Mouse (Mus musculus): ENCODE measurements around the gene Tut4. TPM values are rescaled to one million over a fixed set of nuclear protein-coding genes. Genes with fewer than 3 reads are reported as not detected.

Gene Tut4
- polyA plus RNA-seq, 2 experiments = 11.7 to 29.7 TPM

GRCm38 (mm10) chr4:108458201-108458741 is 955 bp upstream of the Tut4 start:
- DNase-seq (ENCODE audit: low read depth in 3 of 3, low spot score in 3 of 3) (no peak), ATAC-seq (ENCODE audit: insufficient read depth) (no peak)
- H3K4me1 ChIP-seq (replicated peaks; ENCODE audit: control insufficient read depth in 2 of 2, insufficient read depth in 2 of 2, low read length in 1 of 2) = peaks cover 9 to 23% of the 10 kb centered on the region in 2 experiments
- no peaks in the 10 kb centered on the region for H3K27me3 ChIP-seq (ENCODE audit: control insufficient read depth, insufficient read depth, low read length)
- no peak for TF ChIP-seq CTCF (IDR thresholded peaks at IDR 0.05; ENCODE audit: low read depth)
- no peak for TF ChIP-seq EP300 (IDR thresholded peaks at IDR 0.05; ENCODE audit: low read depth)
- peak overlapping the region; percentile 76 for H3K4me2 ChIP-seq (ENCODE audit: low read depth)
- H3K36me3 ChIP-seq (replicated peaks; ENCODE audit: control insufficient read depth, insufficient read depth, low read depth) = no peaks in the 10 kb centered on the region
- peak overlapping the region; percentile 47; the same call in 1 of the 2 replicates for H3K9ac ChIP-seq (replicated peaks)
- H3K9me3 ChIP-seq (ENCODE audit: control insufficient read depth, low read length) = no peaks in the 10 kb centered on the region
- WGBS (ENCODE audit: insufficient replicate concordance) = 11% methylated on average over 5 of the region's 5 CpGs
- no peak overlapping the region for H3K4me3 ChIP-seq (ENCODE audit: insufficient read depth in 1 of 2, low read depth in 2 of 2, low read length in 2 of 2)
- no peak overlapping the region for H3K27ac ChIP-seq

DNA sequence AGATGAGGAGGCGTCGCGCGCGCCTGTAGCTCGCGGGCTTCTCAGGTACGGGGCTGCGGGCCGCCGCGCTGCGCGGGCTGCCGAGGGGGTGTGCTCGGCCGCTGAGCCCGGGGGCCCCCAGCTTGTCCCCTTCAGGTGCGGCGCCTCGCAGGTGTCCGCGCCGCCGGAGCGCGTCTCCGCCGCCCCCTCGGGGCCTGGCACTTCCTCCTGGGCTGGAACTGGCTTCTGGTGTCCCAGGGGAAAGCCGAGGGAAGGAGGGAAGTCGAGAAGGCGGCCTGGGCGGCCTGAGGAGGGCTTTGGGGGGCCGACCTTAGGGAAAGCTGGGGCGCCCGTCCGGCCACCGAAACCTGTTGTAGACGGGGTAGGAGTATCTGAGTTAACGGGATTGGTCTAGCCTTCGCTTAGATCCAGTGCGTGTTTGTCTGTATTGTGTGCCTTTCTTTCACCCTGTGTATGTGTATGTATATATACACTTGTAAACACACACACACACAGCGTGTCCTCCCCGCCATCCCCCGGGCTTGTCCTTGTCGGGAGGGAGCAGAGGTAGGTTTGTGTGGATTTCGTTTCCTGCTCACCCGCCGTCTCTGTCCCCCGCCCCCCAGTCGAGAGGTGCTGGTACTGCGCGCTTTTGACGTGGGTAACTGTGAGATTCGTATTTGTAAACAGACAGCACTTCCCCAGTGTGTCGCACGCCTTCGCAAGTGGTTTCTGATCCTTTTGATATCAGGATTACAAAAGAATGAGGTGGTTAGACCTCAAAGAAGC is 1.1 kb downstream of the Tut4 start:
- DNase-seq (ENCODE audit: low read depth in 3 of 3, low spot score in 3 of 3) (peak; percentile 53 to 62 (median 54)), ATAC-seq (ENCODE audit: insufficient read depth) (peak; percentile 60)
- peaks cover 9 to 17% of the 10 kb centered on the region in 2 experiments for H3K4me1 ChIP-seq (replicated peaks; ENCODE audit: control insufficient read depth in 2 of 2, insufficient read depth in 2 of 2, low read length in 1 of 2)
- no peaks in the 10 kb centered on the region for H3K36me3 ChIP-seq (replicated peaks; ENCODE audit: control insufficient read depth, insufficient read depth, low read depth)
- no peaks in the 10 kb centered on the region for H3K9me3 ChIP-seq (ENCODE audit: control insufficient read depth, low read length)
- TF ChIP-seq EP300 (IDR thresholded peaks at IDR 0.05; ENCODE audit: low read depth) (no peak), CTCF (IDR thresholded peaks at IDR 0.05; ENCODE audit: low read depth) (peak; percentile 57)
- under 1% methylated on average over 58 of the region's 59 CpGs for WGBS (ENCODE audit: insufficient replicate concordance)
- H3K27me3 ChIP-seq (ENCODE audit: control insufficient read depth, insufficient read depth, low read length) = no peaks in the 10 kb centered on the region
- H3K4me2 ChIP-seq (ENCODE audit: low read depth) = peak overlapping the region; percentile 76
- H3K9ac ChIP-seq (replicated peaks) = peak overlapping the region; percentile 92
- peak overlapping the region; percentile 63 for H3K27ac ChIP-seq
- peak overlapping the region; percentile 60 to 93 for H3K4me3 ChIP-seq (ENCODE audit: insufficient read depth in 1 of 2, low read depth in 2 of 2, low read length in 2 of 2)

DNA sequence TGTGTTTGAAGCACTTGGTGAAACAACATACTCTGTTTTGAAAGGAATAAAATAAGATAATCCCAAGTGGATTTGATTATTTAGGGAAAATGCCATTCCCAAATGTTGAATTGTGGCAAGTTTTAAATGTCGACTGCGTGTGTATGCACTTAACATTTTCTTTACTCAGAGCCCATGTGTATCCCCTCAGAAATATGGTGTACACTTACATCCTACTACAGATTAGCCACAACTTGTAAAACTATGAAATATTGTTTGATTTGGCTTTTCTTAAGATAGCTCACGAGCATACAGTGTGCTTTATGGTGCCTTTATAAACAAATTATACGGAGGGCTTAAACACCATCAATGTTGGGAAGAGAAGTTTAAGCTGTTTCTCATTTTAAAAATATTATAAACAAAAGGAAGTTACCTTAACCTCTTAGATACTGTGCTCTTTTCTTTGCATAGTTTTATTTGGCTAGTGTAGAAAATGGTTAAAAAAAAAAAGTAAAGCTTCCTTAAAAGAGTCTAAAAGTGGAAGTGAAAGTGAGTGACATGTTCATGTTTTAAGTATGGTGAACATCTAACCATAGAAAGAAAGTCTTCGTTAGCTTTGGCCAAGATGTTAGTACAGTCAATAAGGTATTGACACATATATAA is 2.2 kb downstream of the Tut4 start:
- TF ChIP-seq EP300 (IDR thresholded peaks at IDR 0.05; ENCODE audit: low read depth) (no peak), CTCF (IDR thresholded peaks at IDR 0.05; ENCODE audit: low read depth) (no peak)
- Histone ChIP-seq H3K27me3 (ENCODE audit: control insufficient read depth, insufficient read depth, low read length) (no peaks in the 10 kb centered on the region), H3K36me3 (replicated peaks; ENCODE audit: control insufficient read depth, insufficient read depth, low read depth) (no peaks in the 10 kb centered on the region), H3K27ac (no peak overlapping the region), H3K4me1 (replicated peaks; ENCODE audit: control insufficient read depth in 2 of 2, insufficient read depth in 2 of 2, low read length in 1 of 2) (peaks cover 6 to 10% of the 10 kb centered on the region in 2 experiments), H3K4me3 (ENCODE audit: insufficient read depth in 1 of 2, low read depth in 2 of 2, low read length in 2 of 2) (peak overlapping the region; percentile 6 to 93; a peak in 2 of 4 replicates), H3K9ac (replicated peaks) (peak overlapping the region; percentile 92; the same call in 1 of the 2 replicates), H3K9me3 (ENCODE audit: control insufficient read depth, low read length) (no peaks in the 10 kb centered on the region), H3K4me2 (ENCODE audit: low read depth) (peak overlapping the region; percentile 76)
- DNase-seq (ENCODE audit: low read depth in 3 of 3, low spot score in 3 of 3) (no peak), ATAC-seq (ENCODE audit: insufficient read depth) (no peak)
- WGBS (ENCODE audit: insufficient replicate concordance) = 49% methylated on average over 5 of the region's 5 CpGs

DNA sequence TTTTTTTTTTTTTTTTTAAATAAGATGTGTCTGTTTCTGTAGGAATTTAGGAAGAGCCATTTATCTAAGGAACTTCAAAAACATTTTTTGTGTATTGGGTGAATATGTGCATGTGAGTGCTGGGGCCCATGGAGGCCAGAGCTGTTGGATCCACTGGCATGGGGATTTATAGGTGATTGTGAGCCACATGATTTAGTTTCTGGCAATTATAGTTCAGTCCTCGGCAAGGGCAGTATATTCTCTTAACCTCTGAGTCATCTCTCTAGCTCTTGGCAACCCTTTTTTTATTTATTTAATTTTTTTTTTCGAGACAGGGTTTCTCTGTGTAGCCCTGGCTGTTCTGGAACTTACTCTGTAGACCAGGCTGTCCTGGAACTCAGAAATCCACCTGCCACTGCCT is 14.4 kb downstream of the Tut4 start:
- no peak for ATAC-seq (ENCODE audit: insufficient read depth)
- no peak overlapping the region for H3K9ac ChIP-seq (replicated peaks)
- no peak overlapping the region for H3K4me2 ChIP-seq (ENCODE audit: low read depth)
- H3K27ac ChIP-seq = no peak overlapping the region
- WGBS (ENCODE audit: insufficient replicate concordance) = 71% methylated on average over 2 of the region's 2 CpGs
- TF ChIP-seq CTCF (IDR thresholded peaks at IDR 0.05; ENCODE audit: low read depth) = no peak
- TF ChIP-seq EP300 (IDR thresholded peaks at IDR 0.05; ENCODE audit: low read depth) = no peak
- no peaks in the 10 kb centered on the region for H3K36me3 ChIP-seq (replicated peaks; ENCODE audit: control insufficient read depth, insufficient read depth, low read depth)
- DNase-seq (ENCODE audit: low read depth in 3 of 3, low spot score in 3 of 3) = no peak
- no peaks in the 10 kb centered on the region for H3K27me3 ChIP-seq (ENCODE audit: control insufficient read depth, insufficient read depth, low read length)
- H3K4me3 ChIP-seq (ENCODE audit: insufficient read depth in 1 of 2, low read depth in 2 of 2, low read length in 2 of 2) = no peak overlapping the region
- no peaks in the 10 kb centered on the region for H3K4me1 ChIP-seq (replicated peaks; ENCODE audit: control insufficient read depth in 2 of 2, insufficient read depth in 2 of 2, low read length in 1 of 2)
- H3K9me3 ChIP-seq (ENCODE audit: control insufficient read depth, low read length) = no peaks in the 10 kb centered on the region

GRCm38 (mm10) chr4:108482776-108483175 is 23.6 kb downstream of the Tut4 start:
- H3K4me1 ChIP-seq (replicated peaks; ENCODE audit: control insufficient read depth in 2 of 2, insufficient read depth in 2 of 2, low read length in 1 of 2) = no peaks in the 10 kb centered on the region
- H3K36me3 ChIP-seq (replicated peaks; ENCODE audit: control insufficient read depth, insufficient read depth, low read depth) = peaks cover 13% of the 10 kb centered on the region
- H3K27me3 ChIP-seq (ENCODE audit: control insufficient read depth, insufficient read depth, low read length) = no peaks in the 10 kb centered on the region
- no peak overlapping the region for H3K27ac ChIP-seq
- no peak overlapping the region for H3K9ac ChIP-seq (replicated peaks)
- TF ChIP-seq CTCF (IDR thresholded peaks at IDR 0.05; ENCODE audit: low read depth) = no peak
- no peak for TF ChIP-seq EP300 (IDR thresholded peaks at IDR 0.05; ENCODE audit: low read depth)
- H3K9me3 ChIP-seq (ENCODE audit: control insufficient read depth, low read length) = no peaks in the 10 kb centered on the region
- no peak overlapping the region for H3K4me2 ChIP-seq (ENCODE audit: low read depth)
- no peak overlapping the region for H3K4me3 ChIP-seq (ENCODE audit: insufficient read depth in 1 of 2, low read depth in 2 of 2, low read length in 2 of 2)
- ATAC-seq (ENCODE audit: insufficient read depth) (no peak), DNase-seq (ENCODE audit: low read depth in 3 of 3, low spot score in 3 of 3) (no peak)

Data from liver, embryonic 14.5 days (tissue).